Mouse (Mus musculus) hindbrain, embryonic 11.5 days (tissue): ENCODE measurements at regions not wholly inside any gene's neighbourhood (a gene's known extent, or its start where the extent isn't known, plus 50 kb on each side); places are given as distances from the start of the nearest gene placed in this dataset.

Source experiments
- ATAC-seq: fragments of 200-750 bp; cut with Nextera tagmentation; 2 replicates; pipeline ENCODE4 v1.8.0; 2017; ENCODE audit warnings: mild to moderate bottlenecking, moderate TSS enrichment, moderate library complexity; ENCODE audit not compliant: low FRiP score
- DNase-seq: peaks from one replicate; pipeline ENCODE4 v3.0.0-alpha.2; 2015; ENCODE audit warnings: low spot score
- H3K27ac ChIP-seq: fragments of 300-500 bp; sonication (generic); 2 replicates; pipeline ENCODE4 v1.5.1; 2014; ENCODE audit warnings: mild to moderate bottlenecking, low read depth, low read length
- H3K27me3 ChIP-seq: fragments of 300-500 bp; sonication (generic); 2 replicates; pipeline ENCODE4 v1.6.1; 2014; ENCODE audit warnings: mild to moderate bottlenecking, low read length, moderate library complexity, mixed read lengths; ENCODE audit not compliant: control insufficient read depth, insufficient read depth
- H3K36me3 ChIP-seq: fragments of 300-500 bp; sonication (generic); 2 replicates; pipeline ENCODE4 v1.6.1; 2014; ENCODE audit warnings: mild to moderate bottlenecking, low read length, moderate library complexity, mixed read lengths; ENCODE audit not compliant: control insufficient read depth, insufficient read depth
- H3K4me1 ChIP-seq: fragments of 300-500 bp; sonication (generic); replicated peaks from 2 replicates; pipeline ENCODE4 v1.6.1; 2014; ENCODE audit warnings: low read length, mixed read lengths; ENCODE audit not compliant: control insufficient read depth, insufficient read depth
- H3K4me2 ChIP-seq: fragments of 300-500 bp; sonication (generic); replicated peaks from 2 replicates; pipeline ENCODE4 v1.6.1; 2014; ENCODE audit warnings: mild to moderate bottlenecking, low read depth, low read length
- H3K4me3 ChIP-seq: fragments of 300-500 bp; sonication (generic); 2 replicates; pipeline ENCODE4 v1.5.1; 2014; ENCODE audit warnings: low read depth, low read length
- H3K9ac ChIP-seq: fragments of 300-500 bp; sonication (generic); 2 replicates; pipeline ENCODE4 v1.6.1; 2014; ENCODE audit warnings: low read depth, low read length
- H3K9me3 ChIP-seq: fragments of 300-500 bp; sonication (generic); 2 replicates; pipeline ENCODE4 v1.6.1; 2016; ENCODE audit warnings: low read length; ENCODE audit not compliant: control insufficient read depth
- WGBS: fragments of 180-500 bp; shearing (Covaris S2); extraction: QIAGEN DNeasy Blood & Tissue Kit; methylation state at CpG from one replicate; pipeline ENCODE4 v1.1.7; 2014; 5-methylcytosine and 5-hydroxymethylcytosine counted together

DNA sequence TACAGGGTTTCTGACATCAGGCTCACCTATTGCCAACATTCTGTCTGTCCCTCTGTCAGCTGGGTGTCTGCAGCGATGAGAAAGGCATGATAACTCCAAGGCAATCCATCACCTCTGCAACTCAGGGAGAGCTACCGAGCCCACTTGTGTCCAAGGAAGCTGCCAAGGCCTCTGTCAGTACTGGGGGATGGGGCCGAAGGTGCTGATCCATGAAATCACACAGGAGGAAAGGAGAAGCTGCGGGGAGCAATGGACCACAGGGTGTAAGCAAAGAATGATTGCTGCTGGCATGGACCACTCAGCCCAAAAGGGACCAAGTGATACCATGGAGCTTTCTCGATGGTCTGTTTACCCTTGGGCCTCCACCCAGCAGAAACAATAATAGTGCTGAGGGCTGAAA is 67.5 kb upstream of the Mid1ip1 start:
- 50% methylated on average over 5 of the region's 5 CpGs for WGBS
- no peak overlapping the region for H3K9ac ChIP-seq
- no peak for ATAC-seq

DNA sequence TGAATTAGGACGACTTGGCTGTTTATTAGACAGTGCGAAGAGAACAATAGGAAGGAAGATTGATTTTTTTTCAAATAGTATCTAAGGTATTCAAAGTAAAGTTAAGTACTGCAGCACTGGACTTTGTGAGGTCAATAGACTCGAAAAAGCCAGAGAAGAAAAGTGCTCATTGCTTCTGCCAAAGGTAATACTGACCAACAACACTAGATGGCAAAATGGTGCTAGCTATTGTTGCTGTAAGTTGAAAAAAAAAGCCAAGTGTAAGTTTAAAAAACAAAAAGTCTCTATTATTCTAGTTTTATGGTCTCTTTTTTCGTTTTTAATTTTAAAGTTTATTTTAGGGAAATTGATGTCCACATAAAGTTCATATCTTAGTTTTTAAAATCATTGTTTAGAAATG is 63.9 kb upstream of the Mid1ip1 start:
- H3K4me2 ChIP-seq, result no peak overlapping the region
- no peak overlapping the region for H3K27ac ChIP-seq
- DNase-seq (peak; percentile 10), ATAC-seq (no peak)
- 26% methylated on average over 4 of the region's 4 CpGs for WGBS
- no peaks in the 10 kb centered on the region for H3K36me3 ChIP-seq
- H3K4me3 ChIP-seq, result no peak overlapping the region
- H3K4me1 ChIP-seq, result no peaks in the 10 kb centered on the region
- H3K27me3 ChIP-seq, result no peaks in the 10 kb centered on the region
- H3K9ac ChIP-seq, result no peak overlapping the region
- no peaks in the 10 kb centered on the region for H3K9me3 ChIP-seq

More for the DNA sequence above, 67.5 kb upstream of the Mid1ip1 start:
- no peak overlapping the region for H3K4me2 ChIP-seq
- H3K4me3 ChIP-seq, result no peak overlapping the region
- H3K9me3 ChIP-seq, result no peaks in the 10 kb centered on the region
- no peaks in the 10 kb centered on the region for H3K36me3 ChIP-seq
- DNase-seq, result no peak
- no peaks in the 10 kb centered on the region for H3K27me3 ChIP-seq
- H3K27ac ChIP-seq, result no peak overlapping the region
- H3K4me1 ChIP-seq, result no peaks in the 10 kb centered on the region
